Mouse (Mus musculus): Measurements from ENCODE around the gene Zfp316. TPM values are rescaled to one million over a fixed set of nuclear protein-coding genes. Genes with fewer than 3 reads are reported as not detected.

The Zfp316 gene
- polyA plus RNA-seq, 1 experiment: 6.1 TPM

GRCm38 (mm10) chr5:143222287-143222686 is 47.5 kb downstream of the Zfp316 start:
- no peak overlapping the region for H3K4me3 ChIP-seq
- peaks cover 14% of the 10 kb centered on the region for H3K27me3 ChIP-seq (ENCODE audit: control insufficient read depth, insufficient read depth, insufficient read length)
- TF ChIP-seq TCF3 (IDR thresholded peaks at IDR 0.05; ENCODE audit: insufficient read length, low read depth): no peak
- TF ChIP-seq MYOG (IDR thresholded peaks at IDR 0.05; ENCODE audit: control insufficient read depth in 1 of 3, insufficient read depth in 1 of 3, insufficient read length in 2 of 3, low read depth in 2 of 3): no peak
- no peak for TF ChIP-seq POLR2AphosphoS2 (IDR thresholded peaks at IDR 0.05; ENCODE audit: insufficient read length, low read depth)
- no peak for TF ChIP-seq REST (IDR thresholded peaks at IDR 0.05; ENCODE audit: insufficient read depth, insufficient read length)
- TF ChIP-seq POLR2A (IDR thresholded peaks at IDR 0.05; ENCODE audit: insufficient read length, low read depth): no peak
- no peak for TF ChIP-seq TCF12 (IDR thresholded peaks at IDR 0.05; ENCODE audit: insufficient read depth, poor library complexity, severe bottlenecking)
- TF ChIP-seq E2F4 (IDR thresholded peaks at IDR 0.05; ENCODE audit: insufficient read depth): no peak
- TF ChIP-seq CEBPB (IDR thresholded peaks at IDR 0.05; ENCODE audit: insufficient read depth, poor library complexity, severe bottlenecking): no peak
- TF ChIP-seq SRF (IDR thresholded peaks at IDR 0.05; ENCODE audit: control insufficient read depth, insufficient read length, low read depth): no peak
- no peak for TF ChIP-seq MAX (IDR thresholded peaks at IDR 0.05; ENCODE audit: low read depth)
- no peak for TF ChIP-seq MYOD1 (IDR thresholded peaks at IDR 0.05; ENCODE audit: control insufficient read depth in 1 of 3, insufficient read length in 2 of 3, low read depth in 2 of 3)
- no peak for TF ChIP-seq USF1 (IDR thresholded peaks at IDR 0.05; ENCODE audit: low read depth)

GRCm38 (mm10) chr5:143220996-143221395 is 48.8 kb downstream of the Zfp316 start:
- TF ChIP-seq MYOG (IDR thresholded peaks at IDR 0.05; ENCODE audit: control insufficient read depth in 1 of 3, insufficient read depth in 1 of 3, insufficient read length in 2 of 3, low read depth in 2 of 3) (no peak), POLR2A (IDR thresholded peaks at IDR 0.05; ENCODE audit: insufficient read length, low read depth) (no peak), CEBPB (IDR thresholded peaks at IDR 0.05; ENCODE audit: insufficient read depth, poor library complexity, severe bottlenecking) (no peak), TCF3 (IDR thresholded peaks at IDR 0.05; ENCODE audit: insufficient read length, low read depth) (no peak)
- Histone ChIP-seq H3K79me2 (ENCODE audit: control insufficient read depth, insufficient read depth) (no peaks in the 10 kb centered on the region), H3K36me3 (ENCODE audit: control insufficient read depth, insufficient read depth) (no peaks in the 10 kb centered on the region), H3ac (ENCODE audit: control insufficient read depth, insufficient read length) (no peak overlapping the region), H3K4me2 (ENCODE audit: low read depth) (no peak overlapping the region), H3K27me3 (ENCODE audit: control insufficient read depth, insufficient read depth, insufficient read length) (peaks cover 16% of the 10 kb centered on the region), H3K4me3 (no peak overlapping the region)

More at GRCm38 (mm10) chr5:143222287-143222686, 47.5 kb downstream of the Zfp316 start:
- Histone ChIP-seq H3K36me3 (ENCODE audit: control insufficient read depth, insufficient read depth) (no peaks in the 10 kb centered on the region), H3K4me2 (ENCODE audit: low read depth) (no peak overlapping the region), H3ac (ENCODE audit: control insufficient read depth, insufficient read length) (no peak overlapping the region), H3K79me2 (ENCODE audit: control insufficient read depth, insufficient read depth) (no peaks in the 10 kb centered on the region)

DNA sequence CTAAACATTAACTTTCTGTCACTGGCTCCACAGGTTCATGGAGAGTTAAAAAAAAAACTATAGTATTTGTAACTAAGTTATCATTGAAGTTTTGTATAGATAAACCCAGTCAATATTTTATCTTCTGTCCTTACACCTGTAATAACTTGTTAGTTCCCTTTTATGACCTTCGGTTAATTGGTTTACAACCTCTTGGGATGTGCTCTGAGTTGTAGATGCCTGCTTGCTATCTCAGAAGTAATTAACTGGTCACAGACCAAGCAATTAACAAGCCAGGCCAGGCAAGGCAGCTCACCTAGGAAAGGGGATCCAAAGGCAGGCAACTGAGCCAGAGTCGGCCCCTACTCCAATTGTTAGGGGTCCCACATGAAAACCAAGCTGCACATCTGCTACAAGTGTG is 56.0 kb downstream of the Zfp316 start:
- no peaks in the 10 kb centered on the region for H3K36me3 ChIP-seq (ENCODE audit: control insufficient read depth, insufficient read depth)
- no peaks in the 10 kb centered on the region for H3K79me2 ChIP-seq (ENCODE audit: control insufficient read depth, insufficient read depth)
- no peak overlapping the region for H3ac ChIP-seq (ENCODE audit: control insufficient read depth, insufficient read length)
- H3K4me3 ChIP-seq: no peak overlapping the region
- no peak for TF ChIP-seq POLR2A (IDR thresholded peaks at IDR 0.05; ENCODE audit: insufficient read length, low read depth)
- TF ChIP-seq SRF (IDR thresholded peaks at IDR 0.05; ENCODE audit: control insufficient read depth, insufficient read length, low read depth): no peak
- TF ChIP-seq CEBPB (IDR thresholded peaks at IDR 0.05; ENCODE audit: insufficient read depth, poor library complexity, severe bottlenecking): no peak
- TF ChIP-seq TCF12 (IDR thresholded peaks at IDR 0.05; ENCODE audit: insufficient read depth, poor library complexity, severe bottlenecking): no peak
- TF ChIP-seq USF1 (IDR thresholded peaks at IDR 0.05; ENCODE audit: low read depth): no peak
- no peak for TF ChIP-seq E2F4 (IDR thresholded peaks at IDR 0.05; ENCODE audit: insufficient read depth)
- no peak for TF ChIP-seq TCF3 (IDR thresholded peaks at IDR 0.05; ENCODE audit: insufficient read length, low read depth)
- no peak for TF ChIP-seq REST (IDR thresholded peaks at IDR 0.05; ENCODE audit: insufficient read depth, insufficient read length)
- no peak for TF ChIP-seq MAX (IDR thresholded peaks at IDR 0.05; ENCODE audit: low read depth)
- no peak for TF ChIP-seq POLR2AphosphoS2 (IDR thresholded peaks at IDR 0.05; ENCODE audit: insufficient read length, low read depth)
- no peak for TF ChIP-seq MYOD1 (IDR thresholded peaks at IDR 0.05; ENCODE audit: control insufficient read depth in 1 of 3, insufficient read length in 2 of 3, low read depth in 2 of 3)
- no peak for TF ChIP-seq MYOG (IDR thresholded peaks at IDR 0.05; ENCODE audit: control insufficient read depth in 1 of 3, insufficient read depth in 1 of 3, insufficient read length in 2 of 3, low read depth in 2 of 3)
- H3K27me3 ChIP-seq (ENCODE audit: control insufficient read depth, insufficient read depth, insufficient read length): peaks cover 15% of the 10 kb centered on the region
- no peak overlapping the region for H3K4me2 ChIP-seq (ENCODE audit: low read depth)

DNA sequence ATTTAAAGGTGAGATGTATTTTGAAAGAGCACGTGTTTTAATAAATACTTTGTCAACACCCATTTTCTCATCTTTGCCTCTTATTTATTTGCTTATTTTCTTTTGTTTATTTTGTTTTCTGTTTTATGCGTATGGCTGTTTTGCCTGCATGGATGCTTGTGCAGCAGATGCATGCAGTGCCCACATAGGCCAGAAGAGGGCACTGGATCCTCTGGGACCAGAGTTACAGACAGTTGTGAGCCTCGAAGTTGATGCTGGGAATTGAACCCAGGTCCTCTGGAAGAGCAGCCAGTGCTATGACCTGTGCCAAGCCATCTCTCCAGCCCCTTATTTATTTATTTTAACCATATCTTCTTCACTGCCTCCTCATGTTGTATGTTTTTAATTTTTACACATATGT is 64.8 kb downstream of the Zfp316 start:
- H3K36me3 ChIP-seq (ENCODE audit: control insufficient read depth, insufficient read depth): no peaks in the 10 kb centered on the region
- H3K4me2 ChIP-seq (ENCODE audit: low read depth): no peak overlapping the region
- no peak overlapping the region for H3ac ChIP-seq (ENCODE audit: control insufficient read depth, insufficient read length)
- TF ChIP-seq MAX (IDR thresholded peaks at IDR 0.05; ENCODE audit: low read depth) (no peak), USF1 (IDR thresholded peaks at IDR 0.05; ENCODE audit: low read depth) (no peak), MYOG (IDR thresholded peaks at IDR 0.05; ENCODE audit: control insufficient read depth in 1 of 3, insufficient read depth in 1 of 3, insufficient read length in 2 of 3, low read depth in 2 of 3) (no peak), SRF (IDR thresholded peaks at IDR 0.05; ENCODE audit: control insufficient read depth, insufficient read length, low read depth) (no peak)
- no peaks in the 10 kb centered on the region for H3K79me2 ChIP-seq (ENCODE audit: control insufficient read depth, insufficient read depth)
- no peaks in the 10 kb centered on the region for H3K27me3 ChIP-seq (ENCODE audit: control insufficient read depth, insufficient read depth, insufficient read length)
- no peak overlapping the region for H3K4me3 ChIP-seq

Other genes starting within 250 kb of the Zfp316 start
- 15.9 TPM for gene Rnf216, start 157.0 kb downstream of the Zfp316 start, polyA plus RNA-seq (2012; fragmentation: generic; extraction: Trizol)
- gene Olfr718-ps1, start 122.4 kb downstream of the Zfp316 start, polyA plus RNA-seq (2012; fragmentation: generic; extraction: Trizol): not detected
- 3.1 TPM for gene Rbak, start 89.2 kb downstream of the Zfp316 start, polyA plus RNA-seq (2012; fragmentation: generic; extraction: Trizol)
- not detected for gene Spdye4b, start 89.0 kb downstream of the Zfp316 start, polyA plus RNA-seq (2012; fragmentation: generic; extraction: Trizol)
- not detected for gene Spdye4a, start 43.1 kb downstream of the Zfp316 start, polyA plus RNA-seq (2012; fragmentation: generic; extraction: Trizol)
- gene Zfp12, start 34.9 kb downstream of the Zfp316 start, polyA plus RNA-seq (2012; fragmentation: generic; extraction: Trizol): 4.5 TPM
- 0.01 TPM for gene Zfp853, start 23.6 kb upstream of the Zfp316 start, polyA plus RNA-seq (2012; fragmentation: generic; extraction: Trizol)
- gene E130309D02Rik, start 45.3 kb upstream of the Zfp316 start, polyA plus RNA-seq (2012; fragmentation: generic; extraction: Trizol): 25.7 TPM
- gene Zdhhc4, start 59.2 kb upstream of the Zfp316 start, polyA plus RNA-seq (2012; fragmentation: generic; extraction: Trizol): 60.5 TPM
- gene Grid2ip, start 87.3 kb upstream of the Zfp316 start, polyA plus RNA-seq (2012; fragmentation: generic; extraction: Trizol): not detected
- gene Kdelr2, start 133.8 kb upstream of the Zfp316 start, polyA plus RNA-seq (2012; fragmentation: generic; extraction: Trizol): 88.2 TPM
- 3.9 TPM for gene Daglb, start 194.6 kb upstream of the Zfp316 start, polyA plus RNA-seq (2012; fragmentation: generic; extraction: Trizol)